Mouse (Mus musculus) c-Kit-positive CD71-negative TER-119-negative erythroid progenitor cells, embryonic 14.5 days (primary cell): Measurements from ENCODE around the gene Imp4.
"Not testable (repeated sequence)": the region's sequence is repeated elsewhere in the genome, so short reads cannot be mapped to it uniquely, and the experiment has no call there.

Source experiments
- DNase-seq: peaks from one replicate; pipeline ENCODE4 v3.0.0-alpha.2; 2013; ENCODE audit warnings: low read depth

Gene Imp4

DNA sequence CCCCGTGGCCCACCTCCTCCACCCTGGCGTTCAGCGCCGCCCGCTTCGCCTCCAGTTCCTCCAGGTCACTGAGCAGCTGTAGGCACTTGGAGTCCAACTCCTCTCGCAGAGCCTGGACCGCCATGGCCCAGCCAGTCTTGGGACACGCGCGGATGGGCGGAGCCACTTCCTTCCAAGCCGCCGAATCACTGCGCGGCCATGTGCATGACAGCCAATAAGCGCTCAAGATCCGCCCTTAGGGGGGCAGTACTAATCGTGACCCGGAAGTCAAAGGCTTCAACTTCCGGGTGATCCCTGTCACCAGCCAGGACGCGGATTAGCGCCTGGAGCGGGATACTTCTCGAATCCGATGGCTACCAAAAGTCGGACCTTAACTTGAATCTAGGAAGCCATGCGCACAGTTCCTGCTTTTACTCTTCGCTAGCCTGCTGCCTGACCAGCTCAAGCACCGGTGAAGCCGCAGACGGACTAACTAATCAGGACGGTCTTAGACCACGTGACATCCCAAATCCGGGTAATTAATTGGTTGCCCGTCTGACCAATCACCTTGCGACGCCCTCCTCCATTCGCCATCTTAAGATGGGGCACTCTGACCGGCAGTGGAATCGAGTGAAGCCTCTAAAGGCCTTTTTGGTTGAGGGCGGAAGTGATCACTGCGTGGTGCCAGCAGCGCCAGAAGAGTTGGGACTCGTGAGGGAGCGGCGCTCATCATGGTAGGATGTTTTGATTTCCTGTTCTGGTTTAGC lies at the start of gene Imp4, which contains the start of gene Ccdc115:
Gene Imp4, plus strand, starts transcription at position 637 of the 746 bp plus-strand sequence.
Gene Ccdc115, minus strand, starts transcription at position 458 of the 746 bp plus-strand sequence.
- DNase-seq = peak; percentile 97

DNA sequence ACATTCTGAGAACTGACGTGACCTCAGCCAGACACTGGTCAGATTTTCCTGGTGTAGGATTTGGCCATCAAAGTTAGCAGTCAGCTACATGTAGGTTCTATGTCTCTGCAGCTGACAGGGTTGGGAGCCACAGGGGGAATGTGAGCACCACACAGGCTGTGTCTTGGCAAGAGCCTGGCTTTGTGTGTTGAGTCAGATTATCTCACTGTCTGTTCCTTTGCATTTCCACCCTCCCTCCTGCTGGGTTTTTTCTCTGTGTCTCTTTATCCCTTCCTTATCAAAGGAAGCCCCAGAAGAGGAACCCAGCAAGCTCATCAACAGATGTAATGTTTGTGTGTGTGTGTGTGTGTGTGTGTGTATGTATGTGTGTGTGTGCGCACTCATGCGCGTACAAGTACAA lies 43.3 kb upstream of the Imp4 start:
- DNase-seq = no peak

DNA sequence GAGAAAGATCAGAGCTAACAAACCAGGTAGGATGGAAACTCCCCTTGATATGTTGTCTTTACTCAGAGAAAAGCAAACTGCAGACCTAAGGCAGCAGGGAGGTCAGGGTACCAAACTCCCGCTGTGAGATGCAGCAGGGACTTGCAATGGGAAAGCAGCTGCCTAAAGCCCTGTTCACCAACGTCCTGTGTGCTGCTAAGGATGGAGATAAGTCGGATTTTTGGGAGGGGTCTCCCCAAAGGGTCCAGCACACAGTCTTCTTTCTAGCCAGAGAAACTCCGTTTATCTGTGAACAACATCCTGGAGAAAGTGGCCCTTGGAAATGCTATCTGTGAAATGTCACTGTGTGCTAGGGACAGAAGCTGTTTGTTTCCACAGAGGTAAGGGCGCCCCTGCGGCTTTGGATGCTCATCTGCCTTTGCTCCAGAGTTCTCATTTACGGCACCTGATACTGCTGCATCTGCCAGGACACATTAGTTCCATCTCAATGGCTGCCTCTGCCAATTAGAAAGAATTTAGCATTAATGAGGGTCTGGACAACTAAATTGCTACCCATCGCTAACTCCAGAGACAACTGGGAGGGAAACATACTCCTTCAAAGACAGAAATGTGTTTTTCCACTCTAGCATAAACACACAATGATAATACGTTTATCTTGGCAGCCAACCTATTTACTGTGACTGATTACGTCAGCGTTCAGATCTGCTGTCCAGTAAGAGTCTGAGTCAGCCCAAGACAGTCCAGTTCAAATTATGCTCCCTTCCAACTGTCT lies 40.3 kb upstream of the Imp4 start:
- no peak for DNase-seq

DNA sequence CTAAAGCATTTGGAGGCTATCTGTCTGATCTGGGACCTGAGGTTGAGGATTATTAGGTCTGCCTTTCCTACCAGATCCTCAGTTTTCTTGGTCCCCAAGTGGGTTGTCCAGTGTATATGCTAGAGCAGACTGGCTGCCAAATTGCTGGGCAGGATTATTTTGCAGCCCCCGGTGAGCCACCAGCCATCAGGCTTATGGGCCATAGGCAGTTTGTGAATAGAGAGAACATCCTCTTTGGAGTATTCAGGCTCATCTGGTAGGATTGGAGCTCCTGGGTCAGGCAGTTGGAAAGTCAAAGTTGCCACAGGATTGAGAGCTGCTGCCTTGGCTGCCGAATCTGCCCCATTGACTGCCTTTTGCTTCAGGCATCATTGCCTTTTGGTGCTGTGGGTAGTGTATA lies 11.2 kb upstream of the Imp4 start:
- DNase-seq = no peak

DNA sequence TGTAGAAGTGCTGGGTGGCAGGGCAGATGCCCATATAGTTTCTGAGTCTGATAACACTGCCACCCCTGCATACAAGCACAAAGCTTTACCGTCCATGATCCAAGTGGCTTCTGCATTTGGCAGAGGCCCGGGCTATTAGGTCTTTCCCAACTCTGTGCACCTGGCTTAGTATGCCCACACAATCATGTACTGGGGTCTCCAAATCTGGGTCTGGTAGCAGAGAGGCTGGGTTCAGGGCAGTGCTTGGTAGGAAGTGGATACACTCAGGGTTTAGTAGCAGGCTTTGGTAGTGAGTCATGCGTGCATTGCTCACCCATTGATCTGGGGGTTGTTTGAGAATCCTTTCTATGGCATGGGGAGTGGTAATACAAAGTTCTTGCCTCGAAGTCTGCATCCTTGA lies 10.4 kb upstream of the Imp4 start:
- DNase-seq = no peak

DNA sequence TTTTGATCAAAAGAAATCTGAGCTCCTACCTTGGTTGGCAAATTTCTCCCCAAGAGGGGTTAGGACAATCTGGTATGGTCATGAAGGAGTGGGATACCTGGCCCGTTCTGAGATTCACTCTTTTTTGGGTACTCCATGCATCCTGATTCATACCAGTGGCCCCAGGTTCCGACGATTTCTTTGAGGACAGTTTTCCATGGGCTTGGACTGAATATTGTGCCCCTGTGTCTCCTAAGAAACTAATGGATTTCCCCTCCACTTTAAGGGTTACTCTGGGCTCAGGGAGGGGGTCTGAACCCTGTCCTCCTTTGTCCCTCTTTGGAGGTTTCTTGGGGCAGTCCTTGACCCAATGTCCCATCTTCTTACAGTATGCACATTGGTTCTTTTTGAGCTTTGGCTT lies 8.7 kb upstream of the Imp4 start:
- DNase-seq = no peak

DNA sequence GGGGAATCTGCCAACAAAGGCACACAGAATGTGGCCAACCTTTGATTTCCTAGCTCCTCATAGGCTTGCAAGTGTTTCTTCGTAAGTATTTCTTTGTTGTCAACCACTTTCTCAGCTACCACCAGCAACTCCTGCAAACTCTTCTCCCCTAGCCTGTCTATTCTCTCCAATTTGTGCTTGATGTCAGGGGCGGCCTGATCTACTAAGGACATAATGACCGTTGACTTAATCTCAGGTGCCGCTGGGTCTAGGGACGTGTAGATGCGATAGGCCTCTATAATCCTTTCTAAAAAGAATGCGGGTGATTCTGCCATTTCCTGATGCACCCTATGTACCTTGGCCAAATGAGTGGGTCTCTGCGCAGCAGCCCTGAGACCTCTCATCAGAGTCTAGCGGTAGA lies 8.2 kb upstream of the Imp4 start:
- DNase-seq = no peak

DNA sequence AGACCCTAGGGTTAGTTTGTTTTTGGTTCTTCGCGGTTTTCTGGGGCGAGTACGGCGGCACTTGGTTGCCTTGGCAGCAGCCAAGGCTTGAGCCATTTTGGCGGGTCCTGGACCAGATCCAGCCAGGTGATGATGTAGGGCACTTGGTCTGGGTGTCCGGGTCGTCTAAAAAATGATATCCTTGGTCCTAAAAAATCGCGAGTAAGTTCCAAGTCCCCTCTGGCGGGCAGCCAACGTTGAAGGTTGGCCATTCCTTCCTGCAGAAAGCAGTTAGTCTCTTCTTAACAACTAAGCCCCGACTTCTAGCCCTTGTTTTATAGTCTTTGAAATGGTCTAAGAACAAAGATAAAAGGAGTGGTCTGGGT lies 7.3 kb upstream of the Imp4 start:
- DNase-seq = no peak

DNA sequence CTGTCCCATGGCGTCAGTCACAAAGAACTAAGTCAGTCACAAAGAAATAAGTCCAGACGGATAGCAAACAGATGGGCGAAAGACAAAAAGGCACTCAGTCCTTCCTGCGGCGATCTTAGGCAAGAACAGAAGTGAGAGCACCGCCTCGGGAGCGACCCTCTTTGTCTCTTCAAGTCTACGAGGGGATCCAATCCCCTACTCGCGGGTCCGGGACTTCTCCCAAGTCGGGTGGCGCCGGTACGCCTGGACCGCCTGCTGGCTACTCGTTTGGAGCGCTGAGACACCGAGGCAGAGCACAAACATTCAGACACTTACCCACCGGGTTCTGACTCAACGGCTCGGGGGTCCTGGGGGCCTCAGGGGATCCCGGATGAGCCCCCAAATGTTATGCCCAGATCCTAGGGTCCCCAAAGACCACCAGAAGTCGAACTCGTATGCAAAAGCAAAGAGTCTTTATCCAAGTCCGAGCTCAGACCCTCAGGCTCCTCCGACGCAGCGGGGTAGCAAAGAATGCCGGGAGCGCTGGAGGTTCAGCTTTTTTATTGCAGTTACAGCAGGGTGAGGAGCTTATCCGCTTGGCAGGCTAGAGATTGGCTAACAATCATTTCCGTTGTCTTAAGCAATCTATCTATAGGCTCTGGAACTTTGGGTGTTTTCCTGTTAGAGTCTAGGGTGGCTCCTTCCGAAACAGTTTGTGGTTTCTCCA lies 6.7 kb upstream of the Imp4 start:
- DNase-seq = no peak

DNA sequence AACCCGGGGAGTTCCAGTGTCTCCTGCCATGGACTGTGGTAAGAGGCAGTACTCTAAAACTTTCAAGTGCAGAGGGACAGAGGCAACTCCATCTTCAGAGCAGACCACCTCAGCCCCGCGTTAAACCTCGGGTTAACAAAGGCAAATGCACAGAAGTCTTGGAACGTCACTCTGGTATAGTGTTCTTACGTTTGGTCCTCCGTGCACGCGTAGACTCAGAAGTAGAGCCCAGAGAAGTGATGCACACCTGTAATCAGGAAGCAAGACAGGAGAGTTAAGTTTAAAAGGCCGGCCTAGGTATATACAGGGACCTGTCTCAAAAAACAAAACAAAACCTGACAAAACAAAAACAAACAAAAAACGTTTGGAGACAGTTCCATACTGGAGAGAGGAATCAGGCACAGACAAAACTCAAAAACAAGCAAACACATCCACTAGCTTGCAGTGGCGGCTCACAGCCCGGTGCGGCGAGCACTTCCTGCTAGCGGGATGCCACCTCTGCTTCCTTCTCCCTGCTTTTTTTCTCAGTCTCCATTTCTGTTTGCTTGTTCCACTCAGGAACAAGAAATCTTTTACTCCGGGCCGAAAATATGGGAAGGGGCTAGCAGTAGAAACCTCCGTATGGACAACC lies 5.6 kb upstream of the Imp4 start:
- no peak for DNase-seq

DNA sequence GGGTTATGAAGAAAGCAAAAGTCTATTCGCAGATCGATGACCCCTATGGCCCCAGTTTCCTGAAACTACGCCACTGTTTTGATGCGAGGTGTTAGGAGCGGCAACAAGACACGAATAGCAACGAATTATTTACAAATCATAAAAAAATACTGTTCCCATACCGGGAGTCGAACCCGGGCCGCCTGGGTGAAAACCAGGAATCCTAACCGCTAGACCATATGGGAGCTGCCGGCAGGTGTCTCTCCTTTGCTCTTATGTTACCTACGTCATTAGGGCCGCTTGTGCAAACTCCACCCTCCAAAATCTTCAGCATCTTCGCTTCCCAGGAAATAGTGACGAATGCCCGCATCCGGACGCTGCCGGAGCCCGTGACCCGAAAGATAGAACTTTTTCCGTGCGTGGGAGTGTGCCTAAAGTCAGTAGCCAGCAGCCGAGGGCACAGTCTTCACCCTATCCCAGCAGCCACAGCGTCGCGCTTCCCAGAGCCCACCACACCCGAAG lies 4.9 kb upstream of the Imp4 start:
- peak; percentile 87 for DNase-seq

DNA sequence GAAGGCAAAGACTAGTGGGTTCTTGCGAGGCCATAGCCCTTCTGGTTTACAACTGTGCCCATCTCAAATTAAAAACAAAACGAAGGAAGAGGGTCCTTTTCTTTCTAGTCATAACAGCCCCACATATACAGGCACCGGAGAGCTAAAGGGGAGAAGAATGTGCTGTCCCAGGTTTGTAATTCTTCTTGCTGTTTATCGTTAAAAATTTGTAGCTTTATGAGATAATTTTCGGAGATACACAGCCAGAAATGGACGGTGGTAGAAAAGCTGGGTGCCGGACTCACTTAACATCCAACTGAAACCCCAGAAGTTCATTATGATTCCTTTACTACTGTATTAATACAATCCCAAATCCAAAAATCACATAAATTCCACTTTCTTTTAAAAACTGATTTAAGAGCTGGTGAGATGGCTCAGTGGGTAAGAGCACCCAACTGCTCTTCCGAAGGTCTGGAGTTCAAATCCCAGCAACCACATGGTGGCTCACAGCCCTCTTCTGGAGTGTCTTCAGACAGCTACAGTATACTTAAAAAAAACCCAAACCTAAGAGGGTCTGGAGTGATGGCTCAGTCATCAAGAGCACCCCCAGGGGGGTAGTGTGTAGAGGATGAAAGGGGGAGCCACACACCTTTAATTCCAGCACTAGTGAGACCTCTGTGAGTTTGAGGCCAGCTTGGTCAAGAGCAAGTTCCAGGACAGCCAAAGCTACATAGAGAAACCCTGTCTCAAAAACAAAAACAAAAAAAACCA lies 4.1 kb upstream of the Imp4 start:
- DNase-seq = no peak

DNA sequence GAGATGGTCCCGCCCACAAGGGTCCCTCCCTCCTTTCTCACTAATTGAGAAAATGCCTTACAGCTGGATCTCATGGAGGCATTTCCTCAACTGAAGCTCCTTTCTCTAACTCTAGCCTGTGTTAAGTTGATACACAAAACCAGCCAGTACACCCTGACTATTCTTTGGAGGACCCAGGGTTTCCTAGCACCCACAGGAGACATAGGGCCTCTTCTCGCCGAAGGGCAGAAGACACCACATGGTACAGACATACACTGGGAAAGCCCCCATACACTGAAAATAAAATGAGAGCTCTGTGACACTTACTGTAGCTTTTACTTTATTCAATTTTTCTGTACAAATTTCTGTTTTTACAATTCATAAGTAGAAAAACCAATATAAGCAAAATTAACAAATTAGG lies 3.3 kb upstream of the Imp4 start:
- DNase-seq = no peak

DNA sequence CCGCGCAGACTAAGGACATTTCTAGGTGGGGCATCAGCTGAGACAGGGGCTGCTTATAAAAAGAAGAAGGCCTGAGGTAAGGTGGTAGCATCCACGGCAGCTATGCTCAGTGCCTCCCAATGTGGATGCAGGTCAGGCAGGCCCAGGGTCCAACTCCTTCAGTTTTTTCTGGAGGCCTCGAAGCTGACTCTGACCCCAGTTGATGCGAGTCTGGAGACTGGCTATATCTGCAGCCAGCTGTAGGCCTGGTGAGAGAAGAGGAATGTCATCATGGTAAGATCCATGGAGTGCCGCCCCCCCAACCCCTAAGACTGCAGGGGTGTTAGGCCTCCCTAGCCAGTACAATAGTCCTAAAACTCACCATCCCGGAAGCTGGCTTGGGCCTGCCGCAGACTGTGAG lies 2.3 kb upstream of the Imp4 start:
- not testable (repeated sequence) for DNase-seq

DNA sequence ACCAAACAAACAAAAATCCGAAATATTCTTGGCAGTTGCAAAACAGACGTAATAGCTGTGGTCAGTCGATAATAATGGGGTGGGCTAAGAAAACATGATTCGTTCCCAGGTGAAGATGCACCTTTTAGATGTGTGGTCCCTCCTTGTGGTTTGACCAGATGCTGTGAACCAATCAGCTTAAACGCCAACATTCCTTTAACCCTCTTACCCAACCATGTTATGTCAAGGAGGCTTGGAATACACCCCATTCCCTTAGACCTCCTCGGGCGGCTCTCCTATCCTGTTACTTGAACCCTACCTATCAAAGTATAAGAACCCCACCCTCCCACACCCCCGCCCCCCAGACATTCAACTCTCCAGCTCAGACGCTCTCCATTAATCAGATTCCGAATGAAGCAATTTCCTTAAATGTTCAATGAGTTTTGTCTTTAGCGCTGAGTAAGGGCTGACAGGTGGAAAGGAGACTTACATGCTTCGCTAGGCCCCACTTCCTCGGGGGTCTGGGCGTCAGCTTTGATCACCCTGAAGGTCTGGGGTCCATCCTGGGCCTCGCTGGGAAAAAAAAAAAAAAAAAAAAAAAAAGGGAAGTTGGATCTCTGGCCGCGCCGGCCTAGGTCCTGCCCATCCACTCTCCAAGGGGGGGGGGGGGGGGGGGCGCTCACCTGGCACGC lies 1.1 kb upstream of the Imp4 start:
- DNase-seq = no peak

DNA sequence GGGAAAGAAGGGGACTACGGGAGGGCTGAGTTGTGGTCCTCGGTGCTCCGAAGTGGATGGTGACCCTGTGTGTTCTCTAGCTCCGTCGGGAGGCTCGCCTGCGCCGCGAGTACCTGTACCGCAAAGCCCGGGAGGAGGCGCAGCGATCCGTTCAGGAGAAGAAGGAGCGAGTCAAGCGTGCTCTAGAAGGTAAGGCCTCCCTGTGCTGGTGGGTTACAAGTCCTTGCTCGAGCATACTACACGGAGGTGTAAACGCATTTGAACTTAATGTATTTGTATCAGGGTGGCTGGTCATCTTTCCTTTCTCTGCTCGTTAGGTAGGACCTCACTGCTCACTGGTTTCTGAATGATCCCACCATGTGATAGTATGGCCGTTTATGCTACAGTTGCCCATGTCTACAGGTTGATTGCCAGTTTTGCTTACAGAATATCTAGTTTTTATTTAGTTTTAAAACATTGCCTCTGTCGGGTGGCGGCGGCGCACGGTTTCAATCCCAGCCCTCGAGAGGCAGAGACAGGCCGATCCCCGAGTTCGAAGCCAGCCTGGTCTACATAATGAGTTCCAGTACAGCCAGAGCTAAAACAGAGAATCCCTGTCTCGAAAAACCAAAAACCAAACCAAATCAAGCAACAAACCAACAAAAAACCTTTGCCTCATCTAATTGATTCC lies 445 bp downstream of the Imp4 start:
- no peak for DNase-seq

DNA sequence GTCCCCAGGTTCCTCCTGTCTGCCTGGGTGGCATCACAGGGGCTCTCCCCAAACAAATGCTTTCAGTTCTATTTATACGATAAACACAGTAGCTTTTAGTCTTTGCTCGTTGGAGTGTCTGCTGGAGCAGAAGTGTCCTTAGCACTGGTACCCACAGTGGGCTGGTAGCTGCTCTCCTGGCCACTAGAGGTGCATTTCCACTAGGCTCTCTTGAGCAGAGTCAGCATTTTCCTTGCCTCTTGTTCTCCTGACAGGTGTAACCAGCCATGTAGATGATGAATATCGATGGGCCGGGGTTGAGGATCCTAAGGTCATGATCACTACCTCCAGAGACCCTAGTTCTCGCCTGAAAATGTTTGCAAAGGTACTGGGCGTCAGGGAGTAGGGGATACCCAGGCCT lies 3.5 kb downstream of the Imp4 start:
- no peak for DNase-seq

DNA sequence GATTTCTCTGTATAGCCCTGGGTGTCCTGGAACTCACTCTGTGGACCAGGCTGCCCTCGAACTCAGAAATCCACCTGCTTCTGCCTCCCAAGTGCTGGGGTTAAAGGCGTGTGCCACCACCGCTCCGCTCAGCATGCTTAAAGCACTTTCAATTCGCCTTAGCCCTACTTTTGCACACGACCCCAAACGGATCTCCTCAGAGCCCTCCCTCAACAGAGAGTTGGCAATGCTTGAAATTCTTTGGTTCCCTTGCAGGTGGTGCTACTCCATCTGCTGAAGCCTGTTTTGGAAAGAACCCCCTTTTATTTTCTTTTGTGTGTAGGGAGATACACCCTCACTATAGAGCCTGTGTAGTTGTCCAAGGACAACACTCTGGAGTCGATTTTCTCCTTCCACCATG lies 18.8 kb downstream of the Imp4 start:
- no peak for DNase-seq

DNA sequence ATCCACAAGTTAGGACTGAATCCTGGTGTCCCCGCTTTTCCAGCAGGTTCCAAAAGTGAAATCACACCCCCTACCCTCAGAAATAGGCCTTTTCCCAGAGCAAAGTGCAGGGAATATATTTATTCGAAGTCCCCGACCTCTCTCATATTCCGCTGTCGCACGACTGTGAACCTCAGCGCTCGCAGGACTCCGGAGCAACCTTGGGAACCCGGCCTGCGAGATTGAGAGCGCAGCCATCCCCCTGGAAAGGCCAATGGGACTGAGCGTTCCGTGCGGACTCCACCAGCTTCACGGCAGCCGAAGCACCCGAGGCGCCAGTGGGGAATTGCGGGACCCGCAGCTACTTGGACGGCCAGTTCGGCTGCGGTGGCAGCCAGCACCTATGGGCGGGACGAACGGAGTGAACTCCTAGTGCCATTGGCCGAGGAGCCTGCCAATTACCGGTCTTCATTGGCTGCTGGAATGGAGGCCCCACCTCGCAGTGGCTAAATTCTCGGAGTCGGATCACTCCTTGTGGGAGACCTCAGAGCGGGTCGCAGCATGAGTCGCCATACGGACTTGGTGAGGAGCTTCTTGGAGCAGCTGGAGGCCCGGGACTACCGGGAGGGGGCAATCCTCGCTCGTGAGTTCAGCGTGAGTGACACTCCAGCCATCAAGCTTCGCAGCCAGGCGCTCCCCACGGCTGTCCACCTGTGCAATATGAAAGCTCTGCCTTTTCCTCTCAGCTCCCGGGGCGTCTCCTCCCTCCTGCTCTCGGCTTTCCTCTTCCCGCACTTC lies 19.8 kb downstream of the Imp4 start, which contains the start of gene Ptpn18:
Gene Ptpn18, plus strand, starts transcription at position 479 of the 777 bp plus-strand sequence.
- DNase-seq = peak; percentile 73

DNA sequence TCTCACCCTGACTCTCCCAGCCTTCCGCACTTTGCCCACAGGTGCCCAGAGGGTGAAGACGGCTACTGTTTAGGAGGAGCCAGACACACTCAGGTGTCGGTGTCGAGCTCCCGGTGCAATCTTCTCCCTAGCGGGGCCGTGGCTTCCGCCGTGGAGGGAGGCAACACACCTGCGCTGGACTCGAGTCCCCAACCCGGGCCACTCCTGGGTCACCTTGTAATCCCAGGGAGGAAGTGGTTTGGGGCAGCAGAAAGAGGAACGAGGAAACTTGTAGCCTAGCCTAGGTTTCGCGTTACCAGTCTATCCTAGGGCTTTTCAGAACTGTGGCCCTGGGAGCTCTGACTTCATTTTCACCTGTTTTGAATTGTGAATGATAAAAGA lies 20.4 kb downstream of the Imp4 start:
- DNase-seq = no peak
